Mouse (Mus musculus): ENCODE data around the gene Gm13889.

GRCm38 (mm10) chr2:93971647-93972046, 14.6 kb upstream of the Gm13889 start:
- TF ChIP-seq CTCF (IDR thresholded peaks at IDR 0.05; ENCODE audit: insufficient read depth, low read length): no peak
- no peak for TF ChIP-seq POLR2A (IDR thresholded peaks at IDR 0.05; ENCODE audit: borderline replicate concordance, extremely low read depth, low read depth, low read length)

Data from lung, adult 2 months (tissue).